Mouse (Mus musculus) cerebellum, adult 2 months (tissue): ENCODE results near the gene Col20a1.

Experiments
- CTCF ChIP-seq: fragments of 200-500 bp; IDR thresholded peaks from 2 replicates; pipeline ENCODE4 v1.5.1; 2011; ENCODE audit warnings: low read depth, mild to moderate bottlenecking, control low read depth, low read length, moderate library complexity, borderline replicate concordance; ENCODE audit not compliant: insufficient read depth
- POLR2A ChIP-seq: fragments of 200-500 bp; IDR thresholded peaks from 2 replicates; pipeline ENCODE4 v1.6.1; 2011; ENCODE audit warnings: low read length, control low read depth, borderline replicate concordance; ENCODE audit not compliant: insufficient read depth

DNA sequence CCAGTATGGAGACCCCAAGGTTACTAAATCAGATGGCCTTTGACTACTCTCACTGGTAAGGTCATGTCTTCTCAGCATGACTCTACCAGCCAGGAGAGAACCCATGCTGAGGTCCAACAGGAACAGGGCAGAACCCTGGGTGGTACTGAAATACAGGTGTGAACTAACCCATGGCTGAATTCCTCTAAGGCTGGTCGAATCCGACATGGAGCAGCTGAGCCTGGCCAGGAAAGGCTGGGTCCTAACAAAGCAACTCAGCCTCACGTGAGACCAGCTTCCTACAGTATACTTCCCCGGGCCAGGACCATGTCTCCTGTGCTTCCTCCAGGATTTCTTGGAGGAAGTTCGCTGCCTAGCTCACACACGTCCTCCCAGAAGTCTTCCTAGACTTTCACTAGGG lies 50.2 kb downstream of the Col20a1 start:
- no peak for TF ChIP-seq CTCF
- TF ChIP-seq POLR2A, result no peak
